Mouse (Mus musculus) MEL (cell line): ENCODE results near the gene Faim2.

Experiments used
- CTCF ChIP-seq, 3 experiments: IDR thresholded peaks in 2 of 3; conservative IDR thresholded peaks in 1 of 3; 2 replicates each; pipeline ENCODE4 v1.5.1; 2011 to 2012; ENCODE audit warnings: low read length in 3 of 3, low read depth in 2 of 3, mild to moderate bottlenecking in 2 of 3, improper control_type of control experiment in 1 of 3, inconsistent platforms in 1 of 3, mixed read lengths in 1 of 3, moderate library complexity in 1 of 3; ENCODE audit not compliant: control insufficient read depth in 1 of 3, insufficient read depth in 1 of 3, poor library complexity in 1 of 3, severe bottlenecking in 1 of 3
- JUND ChIP-seq: IDR thresholded peaks from 2 replicates; pipeline ENCODE4 v1.6.1; 2011; ENCODE audit warnings: low read depth, mild to moderate bottlenecking, improper control_type of control experiment, low read length
- MAX ChIP-seq: IDR thresholded peaks from 2 replicates; pipeline ENCODE4 v1.6.1; 2011; ENCODE audit warnings: low read length, improper control_type of control experiment
- MYC ChIP-seq: IDR thresholded peaks from 2 replicates; pipeline ENCODE4 v1.6.1; 2011; ENCODE audit warnings: low read depth, mild to moderate bottlenecking, low read length, improper control_type of control experiment, moderate library complexity
- NRF1 ChIP-seq: IDR thresholded peaks from 2 replicates; pipeline ENCODE4 v1.6.1; 2014; ENCODE audit warnings: low read depth, mild to moderate bottlenecking, inconsistent platforms, low read length, improper control_type of control experiment, moderate library complexity; ENCODE audit not compliant: poor library complexity, insufficient read depth, severe bottlenecking
- POLR2A ChIP-seq, 2 experiments: IDR thresholded peaks; 2 replicates each; pipeline ENCODE4 v1.6.1; 2011 to 2012; ENCODE audit warnings: low read length in 2 of 2, mild to moderate bottlenecking in 2 of 2, control low read depth in 1 of 2, improper control_type of control experiment in 1 of 2, low read depth in 1 of 2, moderate library complexity in 1 of 2; ENCODE audit not compliant: control insufficient read depth in 1 of 2, insufficient read depth in 1 of 2, poor library complexity in 1 of 2
- POLR2AphosphoS5 ChIP-seq: IDR thresholded peaks from 2 replicates; pipeline ENCODE4 v1.6.1; 2012; ENCODE audit warnings: low read depth, borderline replicate concordance, mild to moderate bottlenecking, inconsistent platforms, low read length, moderate library complexity, mixed read lengths
- SIN3A ChIP-seq: IDR thresholded peaks from 2 replicates; pipeline ENCODE4 v1.6.1; 2012; ENCODE audit warnings: low read length, improper control_type of control experiment, inconsistent platforms
- TAL1 ChIP-seq: IDR thresholded peaks from 2 replicates; pipeline ENCODE4 v1.6.1; 2012; ENCODE audit warnings: mild to moderate bottlenecking, inconsistent platforms, low read length, moderate library complexity, mixed read lengths
- ZKSCAN1 ChIP-seq: IDR thresholded peaks from 2 replicates; pipeline ENCODE4 v1.6.1; 2012; ENCODE audit warnings: low read depth, mild to moderate bottlenecking, inconsistent platforms, low read length, improper control_type of control experiment, moderate library complexity

DNA sequence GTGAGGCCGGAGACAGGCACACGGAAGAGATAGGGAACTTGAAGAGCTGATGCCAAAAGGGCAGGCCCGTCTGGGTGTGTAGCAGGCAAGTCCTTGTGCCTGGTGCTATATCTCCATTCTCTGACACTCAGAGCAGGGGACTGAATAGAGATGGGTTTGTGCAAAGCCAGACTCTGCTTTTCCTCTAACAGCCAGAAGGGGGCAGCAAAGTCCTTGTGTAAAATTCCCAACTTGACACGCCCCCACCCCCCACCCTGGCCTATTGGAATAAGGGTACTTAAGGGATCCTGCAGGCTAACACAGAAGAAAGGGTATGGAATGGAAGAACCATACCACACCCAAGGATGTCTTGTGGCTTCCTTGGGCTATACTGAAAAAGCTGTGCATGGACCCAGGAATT, 30.9 kb downstream of the Faim2 start:
- TF ChIP-seq ZKSCAN1 (no peak), POLR2A (IDR thresholded peaks at IDR 0.05; ENCODE audit: control insufficient read depth in 1 of 2, insufficient read depth in 1 of 2, low read depth in 1 of 2, low read length in 2 of 2, poor library complexity in 1 of 2) (no peak), JUND (no peak), POLR2AphosphoS5 (no peak), NRF1 (no peak), CTCF (IDR thresholded peaks at IDR 0.05 in 2 of 3, conservative IDR thresholded peaks at IDR 0.05 in 1 of 3; ENCODE audit: control insufficient read depth in 1 of 3, insufficient read depth in 1 of 3, low read depth in 2 of 3, low read length in 3 of 3, poor library complexity in 1 of 3, severe bottlenecking in 1 of 3) (peak; percentile 83 to 96 (median 92)), MAX (no peak), MYC (0 out of 2 replicates have a peak, but pooled peaks have one; percentile 17), TAL1 (no peak), SIN3A (peak; percentile 36; the same call in 1 of the 2 replicates)
